8 mouse cellular contexts compared by ENCODE assay signal in the genomic region with DNA sequence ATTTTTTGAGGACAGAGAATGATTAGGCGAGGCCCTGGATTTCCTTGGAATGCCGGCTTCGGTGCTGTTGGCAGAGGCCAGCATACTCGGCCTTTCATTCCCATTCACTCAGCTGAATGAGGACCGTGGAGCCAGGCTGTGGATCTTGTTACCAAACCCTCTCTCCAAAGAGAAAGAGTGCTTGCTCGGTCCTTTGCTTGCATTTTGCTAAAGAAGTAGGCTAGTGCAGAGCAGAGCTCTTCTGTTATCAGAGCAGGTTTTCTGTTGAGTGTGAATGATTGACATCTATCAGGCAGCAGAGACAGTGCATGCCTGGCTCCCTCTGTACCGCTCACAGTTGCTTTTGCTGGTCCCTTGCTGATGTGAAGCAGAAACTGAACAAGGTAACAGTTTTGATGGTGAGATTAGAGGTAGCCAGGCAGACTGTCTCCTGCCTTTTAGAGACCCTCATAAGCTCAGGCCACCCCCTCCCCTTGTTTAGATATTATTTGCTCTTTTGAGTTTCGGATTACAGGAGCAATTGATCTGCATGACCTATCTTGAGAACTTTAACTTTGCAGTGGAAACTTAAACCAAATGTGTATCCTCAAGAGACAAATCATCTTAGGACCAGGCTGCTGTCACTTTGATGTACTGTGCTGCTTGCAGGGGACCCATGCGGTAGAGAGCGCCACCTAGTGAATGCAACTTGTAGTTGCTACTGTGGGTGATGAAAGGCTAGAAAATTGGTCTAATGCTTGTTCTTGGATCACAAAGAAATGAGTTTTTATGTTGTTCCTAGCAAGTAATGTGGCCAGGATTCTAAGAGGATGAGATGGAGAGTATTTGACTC. TPM values are rescaled to one million over a fixed set of nuclear protein-coding genes. Genes with fewer than 3 reads are reported as not detected.
DNase-seq lines count a peak whose midpoint lies in the region; ATAC-seq and TF ChIP-seq lines count a peak whose summit lies in the region.

No protein-coding gene starts in this region.

- WGBS in forebrain, embryonic 16.5 days: 12% methylated on average over 10 of the region's 10 CpGs
- 45% methylated on average over 10 of the region's 10 CpGs for WGBS in kidney, adult 2 months
- 50% methylated on average over 10 of the region's 10 CpGs for WGBS in liver, postnatal 0 days (ENCODE audit: insufficient replicate concordance)

- peak; percentile 75 to 83 for TF ChIP-seq CTCF in CH12.LX (conservative IDR thresholded peaks at IDR 0.05 in 1 of 2, IDR thresholded peaks at IDR 0.05 in 1 of 2; ENCODE audit: low read depth in 2 of 2, low read length in 2 of 2)
- peak; percentile 98 for TF ChIP-seq CTCF in kidney, adult 2 months (conservative IDR thresholded peaks at IDR 0.05; ENCODE audit: insufficient read depth, insufficient read length, low read depth, low read length)
- peak; percentile 91 for TF ChIP-seq CTCF in liver, postnatal 0 days (IDR thresholded peaks at IDR 0.05; ENCODE audit: low read depth)

- in situ Hi-C loops in CH12.LX (cut with MboI; ENCODE audit: low pct_ligation_motif_present, low pct_unique_long_range_greater_than_20kb, low sequenced_read_pairs): loop anchor here (25.0 kb wide), 1 partner anchor 173 kb away; no protein-coding TSS in a partner anchor

- peak; percentile 67 for TF ChIP-seq RAD21 in CH12.LX (IDR thresholded peaks at IDR 0.05; ENCODE audit: low read depth, low read length)

- DNase-seq in cerebellum, adult 11 months: no peak
- peak; percentile 58 for DNase-seq in CH12.LX (ENCODE audit: extremely low read depth)
- peak; percentile 35 for DNase-seq in c-Kit-positive CD71-positive TER-119-positive erythroid progenitor cells, embryonic 14.5 days (ENCODE audit: low spot score)
- peak; percentile 63 for DNase-seq in kidney, adult 2 months
- peak; percentile 65 for DNase-seq in liver, postnatal 0 days
- DNase-seq in retina, postnatal 7 days (ENCODE audit: low read depth, low spot score): peak; percentile 54

- no peak overlapping the region for H3K9ac ChIP-seq in CH12.LX (ENCODE audit: insufficient read depth, low read depth)
- H3K9ac ChIP-seq in forebrain, embryonic 16.5 days (replicated peaks; ENCODE audit: low read depth, low read length): no peak overlapping the region
- no peak overlapping the region for H3K9ac ChIP-seq in liver, postnatal 0 days (replicated peaks)

- TF ChIP-seq POLR2A in CH12.LX (IDR thresholded peaks at IDR 0.05; ENCODE audit: low read depth, low read length): no peak
- no peak for TF ChIP-seq POLR2A in kidney, adult 2 months (IDR thresholded peaks at IDR 0.05; ENCODE audit: low read depth, low read length)

- dilution Hi-C loops in CH12.LX (cut with MboI; ENCODE audit: extremely low pct_ligation_motif_present, extremely low pct_unique_long_range_greater_than_20kb, low sequenced_read_pairs): no loop called here

- H3K36me3 ChIP-seq in CH12.LX (replicated peaks in 1 of 2; ENCODE audit: control insufficient read depth in 1 of 2, insufficient read depth in 1 of 2, low read length in 1 of 2): peaks cover 0 to 5% of the 10 kb centered on the region in 2 experiments
- H3K36me3 ChIP-seq in forebrain, embryonic 16.5 days (ENCODE audit: control insufficient read depth, insufficient read depth): no peaks in the 10 kb centered on the region
- H3K36me3 ChIP-seq in kidney, adult 2 months (ENCODE audit: control insufficient read depth, insufficient read depth, low read length): no peaks in the 10 kb centered on the region
- no peaks in the 10 kb centered on the region for H3K36me3 ChIP-seq in liver, postnatal 0 days (replicated peaks; ENCODE audit: insufficient read depth, low read length)

- H3K79me2 ChIP-seq in CH12.LX (replicated peaks; ENCODE audit: control insufficient read depth, extremely low read depth, insufficient read depth, poor library complexity, severe bottlenecking): no peaks in the 10 kb centered on the region

- H3K4me2 ChIP-seq in CH12.LX (ENCODE audit: insufficient read depth, low read depth, poor library complexity, severe bottlenecking): no peak overlapping the region
- no peak overlapping the region for H3K4me2 ChIP-seq in forebrain, embryonic 16.5 days (ENCODE audit: low read length)
- H3K4me2 ChIP-seq in liver, postnatal 0 days (ENCODE audit: low read depth, low read length): no peak overlapping the region

- H3K4me3 ChIP-seq in CH12.LX (replicated peaks in 1 of 3; ENCODE audit: low read depth in 2 of 3, low read length in 2 of 3, poor library complexity in 1 of 3): no peak overlapping the region
- no peak overlapping the region for H3K4me3 ChIP-seq in forebrain, embryonic 16.5 days (replicated peaks; ENCODE audit: low read length)
- no peak overlapping the region for H3K4me3 ChIP-seq in kidney, adult 2 months (ENCODE audit: insufficient read depth, low read depth, low read length)
- no peak overlapping the region for H3K4me3 ChIP-seq in liver, postnatal 0 days (ENCODE audit: low read depth, low read length)

- no peaks in the 10 kb centered on the region for H3K27me3 ChIP-seq in CH12.LX (replicated peaks)
- H3K27me3 ChIP-seq in forebrain, embryonic 16.5 days (replicated peaks; ENCODE audit: control insufficient read depth, insufficient read depth, low read length): no peaks in the 10 kb centered on the region
- no peaks in the 10 kb centered on the region for H3K27me3 ChIP-seq in kidney, adult 2 months (replicated peaks; ENCODE audit: control insufficient read depth, insufficient read depth, low read length)
- no peaks in the 10 kb centered on the region for H3K27me3 ChIP-seq in liver, postnatal 0 days (ENCODE audit: insufficient read depth, low read length)

- peaks cover 0 to 5% of the 10 kb centered on the region in 2 experiments; a peak in 2 of 4 replicates for H3K4me1 ChIP-seq in CH12.LX (ENCODE audit: control insufficient read depth in 1 of 2, insufficient read depth in 2 of 2)
- peaks cover 13% of the 10 kb centered on the region for H3K4me1 ChIP-seq in forebrain, embryonic 16.5 days (replicated peaks; ENCODE audit: control insufficient read depth, insufficient read depth, low read length)
- peaks cover 17% of the 10 kb centered on the region for H3K4me1 ChIP-seq in kidney, adult 2 months (ENCODE audit: control insufficient read depth, insufficient read depth, low read length)
- no peaks in the 10 kb centered on the region for H3K4me1 ChIP-seq in liver, postnatal 0 days (ENCODE audit: insufficient read depth)

- ATAC-seq in cerebellum, adult (ENCODE audit: insufficient number of reproducible peaks, low FRiP score, low TSS enrichment): peak; percentile 61; the same call in 1 of the 2 replicates
- peak; percentile 60 for ATAC-seq in forebrain, embryonic 16.5 days
- ATAC-seq in liver, postnatal 0 days: no peak

- TF ChIP-seq EP300 in CH12.LX (IDR thresholded peaks at IDR 0.05; ENCODE audit: low read length): no peak
- no peak for TF ChIP-seq EP300 in liver, postnatal 0 days (IDR thresholded peaks at IDR 0.05; ENCODE audit: low read depth)

- no peak overlapping the region for H3K27ac ChIP-seq in CH12.LX (ENCODE audit: insufficient read depth, low read depth)
- no peak overlapping the region for H3K27ac ChIP-seq in forebrain, embryonic 16.5 days (ENCODE audit: low read length)
- H3K27ac ChIP-seq in kidney, adult 2 months (ENCODE audit: insufficient read depth, low read depth, low read length): no peak overlapping the region
- no peak overlapping the region for H3K27ac ChIP-seq in liver, postnatal 0 days (ENCODE audit: low read depth)

- H3K9me3 ChIP-seq in CH12.LX (replicated peaks; ENCODE audit: low read length): no peaks in the 10 kb centered on the region
- H3K9me3 ChIP-seq in forebrain, embryonic 16.5 days (ENCODE audit: control insufficient read depth, low read length): no peaks in the 10 kb centered on the region
- no peaks in the 10 kb centered on the region for H3K9me3 ChIP-seq in liver, postnatal 0 days (ENCODE audit: low read length)

TF ChIP-seq in CH12.LX, 34 proteins besides CTCF, POLR2A, EP300 and RAD21:
- TF ChIP-seq CHD1 (IDR thresholded peaks at IDR 0.05; ENCODE audit: low read depth, low read length) (no peak), POLR2AphosphoS2 (IDR thresholded peaks at IDR 0.05; ENCODE audit: low read depth, low read length) (no peak), BHLHE40 (IDR thresholded peaks at IDR 0.05; ENCODE audit: low read depth, low read length) (no peak), MAX (IDR thresholded peaks at IDR 0.05; ENCODE audit: low read length) (no peak), MAZ (IDR thresholded peaks at IDR 0.05; ENCODE audit: low read depth, low read length) (no peak), MXI1 (IDR thresholded peaks at IDR 0.05; ENCODE audit: low read depth, low read length) (no peak), ZNF384 (IDR thresholded peaks at IDR 0.05; ENCODE audit: low read depth, low read length) (no peak), ZC3H11A (IDR thresholded peaks at IDR 0.05; ENCODE audit: low read depth, low read length) (no peak), MYC (IDR thresholded peaks at IDR 0.05; ENCODE audit: low read depth, low read length) (0 out of 2 replicates have a peak, but pooled peaks have one; percentile 15), NELFE (IDR thresholded peaks at IDR 0.05; ENCODE audit: low read depth, low read length) (no peak), SMC3 (IDR thresholded peaks at IDR 0.05; ENCODE audit: low read depth, low read length) (peak; percentile 46), SIN3A (IDR thresholded peaks at IDR 0.05; ENCODE audit: low read length) (no peak)

RNA-seq across cellular contexts. Expression of a gene that starts 47.2 kb away (rescaled TPM):
- total RNA-seq in CH12.LX (2012; rRNA removed): 28.7 and 29.4 TPM in 2 replicates
- total RNA-seq in CH12.LX (2014; rRNA removed): 26.3 and 31.1 TPM in 2 replicates
- polyA plus RNA-seq in CH12.LX (2012; ENCODE audit: insufficient read length, low read depth): 35.8 and 40.0 TPM in 2 replicates
- 38.6 and 39.1 TPM in 2 replicates for polyA plus RNA-seq in forebrain, embryonic 16.5 days (2015; fragmentation: Nextera tagmentation; extraction: Ambion mirVana)
- 25.7 and 32.2 TPM in 2 replicates for polyA plus RNA-seq in kidney, adult 2 months (2012; rRNA removed)
- polyA plus RNA-seq in liver, postnatal 0 days (2015; fragmentation: Nextera tagmentation; extraction: Ambion mirVana): 13.4 and 15.2 TPM in 2 replicates
